ENCODE assay signal across 15 mouse cellular contexts in the genomic region with DNA sequence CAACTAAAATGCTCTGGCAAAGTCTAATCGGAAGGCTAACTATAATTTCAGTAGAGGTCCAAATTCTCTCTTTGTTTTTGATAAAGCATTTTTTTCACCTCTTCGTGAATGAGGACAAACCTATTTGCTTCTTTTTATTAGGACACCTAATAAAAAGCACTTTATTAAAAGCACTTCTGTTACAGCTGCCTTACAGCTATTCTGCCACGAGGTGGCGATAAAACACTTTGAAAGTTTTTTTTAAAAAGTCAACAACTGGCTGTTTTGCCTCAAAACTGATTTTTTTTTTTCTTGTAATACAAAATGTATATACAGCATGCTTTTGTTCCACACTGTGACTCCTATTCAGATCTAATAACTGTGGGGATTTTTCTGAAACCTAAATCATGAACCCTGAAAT. TPM values are rescaled to one million over a fixed set of nuclear protein-coding genes. Genes with fewer than 3 reads are reported as not detected.
"Had no signal": no experiment of that assay in that cellular context is flagged by ENCODE, and none has a peak within 500 bp of the region (broad histone marks: within the 10 kb centered on the region; RNA-seq: fewer than 3 reads in every experiment).

No protein-coding gene starts in this region.

RNA-seq across cellular contexts. Expression of a gene that starts 11.2 kb away (rescaled TPM):
- total RNA-seq: layer of hippocampus, postnatal 25 days; left cerebral cortex, adult 8-10 months; left cerebral cortex, postnatal 25 days; megakaryocyte, adult 5-6 weeks had no signal
- polyA plus RNA-seq: intestine, embryonic 16.5 days; kidney, embryonic 16.5 days; large intestine, adult 2 months; limb, embryonic 11.5 days; limb, embryonic 15.5 days; liver, embryonic 13.5 days; midbrain, embryonic 10.5 days; midbrain, embryonic 16.5 days; neural tube, embryonic 14.5 days; small intestine, adult 2 months; stomach, embryonic 16.5 days had no signal

RNA-seq across cellular contexts. Expression of a gene that starts 12.3 kb away (rescaled TPM):
- total RNA-seq: layer of hippocampus, postnatal 25 days; left cerebral cortex, adult 8-10 months; left cerebral cortex, postnatal 25 days; megakaryocyte, adult 5-6 weeks had no signal
- polyA plus RNA-seq: intestine, embryonic 16.5 days; kidney, embryonic 16.5 days; large intestine, adult 2 months; limb, embryonic 11.5 days; limb, embryonic 15.5 days; liver, embryonic 13.5 days; midbrain, embryonic 10.5 days; midbrain, embryonic 16.5 days; neural tube, embryonic 14.5 days; small intestine, adult 2 months; stomach, embryonic 16.5 days had no signal

RNA-seq across cellular contexts. Expression of a gene that starts 51.7 kb away (rescaled TPM):
- total RNA-seq: layer of hippocampus, postnatal 25 days; left cerebral cortex, adult 8-10 months; left cerebral cortex, postnatal 25 days; megakaryocyte, adult 5-6 weeks had no signal
- polyA plus RNA-seq: intestine, embryonic 16.5 days; kidney, embryonic 16.5 days; large intestine, adult 2 months; limb, embryonic 11.5 days; limb, embryonic 15.5 days; liver, embryonic 13.5 days; midbrain, embryonic 10.5 days; midbrain, embryonic 16.5 days; neural tube, embryonic 14.5 days; small intestine, adult 2 months; stomach, embryonic 16.5 days had no signal
